Comparison of ENCODE assay signal across 8 mouse cellular contexts in the genomic region with DNA sequence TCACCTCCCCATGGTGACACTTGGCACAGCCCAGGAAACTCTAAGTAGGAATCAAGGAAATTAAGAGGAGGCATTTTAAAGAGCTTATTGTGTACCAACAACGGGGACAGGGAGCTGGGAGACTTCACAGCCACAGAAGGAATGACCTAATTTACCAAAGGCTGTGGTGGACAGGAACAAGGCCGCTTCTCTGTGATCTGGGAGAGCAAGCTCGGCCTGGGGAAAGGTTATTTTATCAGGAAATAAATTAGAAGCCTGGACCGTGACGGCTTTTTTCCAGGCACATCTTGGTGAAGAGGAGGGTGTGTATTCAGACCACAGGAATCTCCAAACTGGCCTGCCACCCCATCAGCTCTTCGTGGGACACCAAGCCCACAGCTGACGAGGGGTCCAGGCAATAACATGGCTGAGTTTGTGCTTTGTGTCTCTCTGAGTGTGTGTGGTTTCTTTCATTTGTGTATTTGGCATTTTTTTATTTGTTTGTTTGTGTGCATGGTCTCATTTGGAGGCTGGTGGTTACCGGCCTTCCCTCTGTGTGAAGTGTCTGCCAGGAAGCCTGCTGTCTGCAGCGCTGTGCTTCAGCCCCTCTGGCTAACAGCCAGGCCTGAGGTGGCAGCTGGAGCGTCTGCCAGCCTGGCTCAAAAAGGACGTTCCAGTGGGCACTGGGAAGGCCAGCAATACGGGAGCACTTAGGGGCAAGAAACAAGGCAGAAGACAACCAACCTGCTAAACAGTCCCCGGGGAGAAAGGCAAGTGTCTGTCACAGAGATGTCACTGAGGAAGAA.
A peak's percentile ranks its signal among the peaks of the same experiment; 100 is the strongest.
DNase-seq lines count a peak whose midpoint lies in the region; ATAC-seq lines count a peak whose summit lies in the region.
"Had no signal": no experiment of that assay in that cellular context is flagged by ENCODE, and none has a peak within 500 bp of the region (broad histone marks: within the 10 kb centered on the region; RNA-seq: fewer than 3 reads in every experiment).

No protein-coding gene starts in this region.

- 31% methylated on average over 13 of the region's 13 CpGs for WGBS in hindbrain, embryonic 14.5 days

- no peaks in the 10 kb centered on the region for H3K9me3 ChIP-seq in hindbrain, embryonic 14.5 days (ENCODE audit: control insufficient read depth, low read length)

- peak overlapping the region; percentile 35; the same call in 1 of the 2 replicates for H3K9ac ChIP-seq in hindbrain, embryonic 14.5 days
- H3K9ac ChIP-seq: liver, embryonic 14.5 days had no signal

- peak overlapping the region; percentile 76 for H3K27ac ChIP-seq in hindbrain, embryonic 14.5 days
- H3K27ac ChIP-seq: liver, embryonic 14.5 days had no signal

- intact Hi-C loops in gastrocnemius, postnatal 14 days (cut with DNase I; ENCODE audit: low total_unique reads): no loop called here
- intact Hi-C loops in left cerebral cortex, postnatal 36 days (cut with DNase I): no loop called here

- H3K36me3 ChIP-seq in hindbrain, embryonic 14.5 days (replicated peaks; ENCODE audit: control insufficient read depth, insufficient read depth): no peaks in the 10 kb centered on the region

- no peak overlapping the region for H3K4me3 ChIP-seq in hindbrain, embryonic 14.5 days (replicated peaks; ENCODE audit: low read length)

- no peaks in the 10 kb centered on the region for H3K27me3 ChIP-seq in hindbrain, embryonic 14.5 days (ENCODE audit: control insufficient read depth, insufficient read depth, low read length)

- H3K4me2 ChIP-seq in hindbrain, embryonic 14.5 days (replicated peaks): no peak overlapping the region

- peak; percentile 91 for ATAC-seq in hindbrain, embryonic 14.5 days (ENCODE audit: low FRiP score)

- H3K4me1 ChIP-seq in hindbrain, embryonic 14.5 days (replicated peaks; ENCODE audit: control insufficient read depth, insufficient read depth, low read length): peaks cover 16% of the 10 kb centered on the region

- DNase-seq in adrenal gland, postnatal 10 days: peak; percentile 87
- DNase-seq in cerebellum, adult 9-11 months: peak; percentile 53
- peak; percentile 85 for DNase-seq in gastrocnemius, postnatal 14 days
- DNase-seq in hindbrain, embryonic 14.5 days (ENCODE audit: low spot score): peak; percentile 80
- peak; percentile 35 to 36 for DNase-seq in left cerebral cortex, postnatal 36 days (ENCODE audit: low spot score in 2 of 2)
- DNase-seq in retina, embryonic 14.5 days (ENCODE audit: low spot score): peak; percentile 30
- no peak for DNase-seq in liver
